Mouse (Mus musculus) heart, postnatal 4 days (tissue): ENCODE measurements around the gene Col13a1. TPM values are rescaled to one million over a fixed set of nuclear protein-coding genes. Genes with fewer than 3 reads are reported as not detected.

Source experiments
- DNase-seq: peaks from one replicate; pipeline ENCODE4 v3.0.0; 2021
- total RNA-seq, 2 experiments: library from RNA; stranded (reverse); gene quantifications; 2 replicates each; pipeline ENCODE4 v1.2.3; 2021

The Col13a1 gene
- total RNA-seq, 2 experiments from 2014 or later = 1.8 to 2.5 TPM

GRCm38 (mm10) chr10:61968003-61968553 lies 10.8 kb downstream of the Col13a1 start:
- DNase-seq = peak; percentile 22

DNA sequence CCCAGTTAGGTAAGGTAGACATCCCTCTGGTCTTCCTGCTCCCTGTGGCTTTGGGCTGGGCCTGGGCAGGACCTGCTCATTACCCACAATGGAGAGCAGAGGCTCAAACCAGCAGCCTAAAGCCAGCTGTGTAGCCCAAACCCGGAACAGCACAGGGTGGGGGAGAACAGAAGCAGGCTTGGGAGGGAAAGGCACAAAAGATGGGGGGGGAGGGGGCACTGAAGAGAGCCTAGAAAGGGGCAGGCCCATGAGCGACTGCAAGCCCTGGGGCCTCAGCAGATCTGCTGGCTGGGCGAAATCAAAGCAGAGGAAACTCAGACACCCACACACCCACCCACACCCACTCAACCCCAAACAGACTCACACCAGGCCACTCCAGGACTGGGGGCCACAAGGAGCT lies 11.7 kb downstream of the Col13a1 start:
- no peak for DNase-seq

DNA sequence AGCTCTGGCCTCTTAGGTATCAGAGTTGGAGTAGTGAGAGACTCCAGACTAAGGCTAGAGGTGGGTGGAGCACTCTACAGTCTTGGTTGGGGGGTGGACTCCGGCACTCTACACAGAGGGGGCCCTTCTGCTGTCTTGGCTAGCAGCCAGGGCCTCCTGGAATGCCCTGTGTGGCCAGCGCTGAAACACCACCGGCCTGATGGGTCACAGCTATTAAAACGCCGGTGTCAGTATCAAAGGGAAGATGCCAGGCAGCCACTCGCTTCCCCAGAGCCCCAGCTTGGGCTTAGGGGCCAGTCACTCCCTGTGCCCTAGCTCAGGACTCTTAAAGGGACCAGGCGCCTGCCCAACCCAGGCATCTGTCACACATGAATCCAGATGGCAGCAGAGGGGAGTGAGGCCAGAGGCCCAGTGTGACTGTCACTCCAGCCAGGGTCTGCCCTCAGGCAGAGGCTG lies 13.5 kb downstream of the Col13a1 start:
- DNase-seq = peak; percentile 25

- DNase-seq = peak; percentile 52
Observed at GRCm38 (mm10) chr10:61956718-61957117, 22.2 kb downstream of the Col13a1 start.

- DNase-seq = no peak
Observed at GRCm38 (mm10) chr10:61953916-61954315, 25.0 kb downstream of the Col13a1 start.

GRCm38 (mm10) chr10:61949542-61949941 lies 29.4 kb downstream of the Col13a1 start:
- no peak for DNase-seq

DNA sequence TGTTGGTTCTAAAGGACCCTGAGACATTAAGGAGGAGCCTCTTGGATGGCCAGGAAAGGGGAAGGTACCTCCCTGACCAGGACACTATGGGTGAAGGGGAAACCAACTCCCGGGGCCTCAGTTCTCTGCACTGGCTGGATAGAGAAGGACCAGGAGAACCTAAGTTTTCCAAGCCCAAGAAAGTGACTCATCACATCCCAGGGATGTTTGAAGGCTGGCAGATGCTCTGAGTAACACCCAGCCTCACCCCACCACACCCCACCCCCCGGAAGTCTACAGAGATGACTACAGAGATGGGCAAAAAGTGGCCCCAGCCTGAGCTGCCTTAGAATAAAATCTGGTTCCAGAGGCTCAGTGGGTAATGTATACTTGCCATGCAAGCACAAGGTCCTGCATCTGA lies 34.5 kb downstream of the Col13a1 start:
- no peak for DNase-seq

GRCm38 (mm10) chr10:61943480-61943879 lies 35.4 kb downstream of the Col13a1 start:
- DNase-seq = no peak

DNA sequence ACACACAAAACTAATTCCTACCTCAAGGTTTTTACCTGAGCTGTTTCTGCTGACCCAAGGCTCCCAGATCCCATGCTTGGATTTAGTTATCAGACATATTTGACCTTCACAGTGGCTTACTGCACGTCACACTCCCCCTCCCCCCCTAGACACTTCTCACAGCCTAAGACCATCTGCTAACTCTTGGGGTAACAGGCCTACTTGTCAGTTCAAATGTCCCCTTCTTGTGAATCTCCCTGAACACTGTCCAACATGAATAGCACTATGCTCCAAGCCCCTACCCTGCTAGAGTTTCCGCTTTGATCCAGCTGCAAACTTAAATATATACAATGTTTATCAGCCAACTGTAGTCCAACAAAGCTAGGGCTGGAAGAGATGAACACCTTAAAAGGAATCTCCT lies 36.2 kb downstream of the Col13a1 start:
- no peak for DNase-seq

DNA sequence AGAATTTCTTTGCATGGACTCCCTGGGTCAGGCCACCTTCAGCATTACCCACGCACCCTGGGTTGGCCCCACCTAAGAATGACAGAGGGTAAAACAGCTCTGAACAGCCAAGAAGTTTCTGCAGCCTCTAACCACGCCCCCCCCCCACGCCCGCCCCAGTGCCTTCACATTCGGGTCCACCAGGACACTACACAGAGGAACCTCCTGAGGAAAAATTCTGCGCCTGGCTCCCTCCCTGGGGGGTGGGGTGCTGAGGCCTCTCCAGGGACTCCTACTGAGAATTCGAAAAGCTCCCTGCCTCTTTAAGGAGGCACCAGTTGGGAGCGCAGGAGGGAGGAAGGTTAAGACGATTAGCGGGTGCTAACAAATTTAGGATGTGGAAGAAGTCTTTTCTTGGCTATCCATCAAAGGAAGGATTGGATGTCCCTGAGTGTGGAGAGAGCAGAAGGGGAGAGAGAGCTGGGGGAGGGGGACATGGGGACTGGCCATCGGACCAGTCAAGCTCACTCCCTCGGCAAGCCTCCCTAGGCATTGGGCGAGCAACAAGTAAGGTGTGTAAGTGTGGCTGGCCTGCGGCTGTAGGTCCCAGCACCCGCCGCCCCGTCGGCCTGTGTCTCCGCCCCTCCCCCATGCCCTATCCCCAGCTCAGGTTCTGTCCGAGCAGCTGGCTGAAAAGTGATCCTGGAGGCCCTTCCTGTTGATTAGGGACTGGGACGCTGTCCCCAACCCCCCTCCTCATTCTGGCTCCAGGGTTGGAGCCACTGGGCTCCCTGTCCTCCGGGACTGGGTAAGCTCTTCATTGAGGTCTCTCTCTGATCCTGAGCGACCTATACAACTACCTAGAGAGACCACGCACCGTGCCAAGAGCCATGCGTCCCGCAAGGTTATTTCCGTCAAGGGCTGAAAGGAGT lies 42.4 kb downstream of the Col13a1 start:
- DNase-seq = peak; percentile 53

DNA sequence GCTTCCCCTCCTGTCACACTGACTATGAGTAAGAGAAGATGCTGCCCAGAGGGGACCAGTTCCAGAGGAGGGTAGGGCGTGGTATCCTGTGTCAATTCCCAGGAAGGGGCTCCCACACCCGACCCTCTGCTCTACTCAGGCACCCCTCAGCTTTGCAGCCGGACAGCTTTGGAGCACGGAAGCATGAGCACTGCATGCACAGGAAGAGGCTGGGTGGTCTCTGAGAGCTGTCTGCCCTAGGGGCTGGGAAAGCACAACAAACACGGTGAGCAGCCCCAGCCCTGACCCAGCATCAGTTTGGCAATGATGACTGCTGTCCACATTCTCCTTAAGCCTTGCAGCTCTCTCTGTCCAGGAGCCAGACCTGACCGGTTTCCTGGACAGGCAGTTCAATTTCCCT lies 47.2 kb downstream of the Col13a1 start:
- no peak for DNase-seq

- DNase-seq = no peak
Observed at GRCm38 (mm10) chr10:61929901-61930300, 49.0 kb downstream of the Col13a1 start.

DNA sequence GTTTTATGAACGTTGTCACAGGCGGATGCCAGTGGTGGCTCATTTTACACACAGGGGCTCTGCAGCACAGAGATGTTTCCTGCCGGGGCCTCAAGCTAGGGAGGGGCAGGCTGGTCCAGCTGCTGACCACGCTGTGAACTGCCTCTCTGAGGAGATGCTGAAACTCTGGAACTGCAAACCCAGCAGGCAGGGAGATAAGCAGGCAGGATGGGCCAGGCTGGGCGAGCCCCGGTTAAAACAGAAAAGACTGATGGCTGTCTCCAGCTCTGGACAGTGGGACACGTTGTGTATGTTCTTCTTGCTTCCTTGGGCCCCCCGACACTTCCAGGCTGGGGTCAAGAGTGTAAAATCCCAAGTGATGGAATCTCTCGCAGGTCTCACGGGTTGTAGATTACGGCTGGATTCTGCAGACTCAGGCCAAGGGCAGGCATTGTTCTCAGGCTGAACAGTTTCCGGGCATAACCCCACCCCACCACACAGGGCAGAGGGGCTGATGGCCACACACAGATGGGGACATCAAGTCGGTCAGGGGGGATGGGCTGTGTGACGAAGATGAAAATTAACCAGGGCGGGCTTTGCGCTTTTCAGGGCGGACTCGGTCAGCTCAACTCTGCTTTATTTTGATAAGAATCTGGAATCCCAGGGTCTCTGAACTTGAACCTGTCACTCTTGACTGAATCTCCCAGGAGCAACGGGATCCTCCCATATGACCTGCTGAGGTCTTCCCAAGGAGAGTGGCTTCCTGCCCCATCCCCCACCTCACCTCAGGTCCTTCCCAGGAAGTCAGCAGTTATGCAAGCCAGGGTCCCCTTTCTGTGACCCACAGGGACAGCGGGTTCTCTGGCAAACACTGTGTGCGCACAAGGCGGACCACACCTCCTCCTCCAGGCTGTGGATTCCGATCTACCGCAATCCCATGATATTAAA lies 49.9 kb downstream of the Col13a1 start:
- DNase-seq = peak; percentile 45

DNA sequence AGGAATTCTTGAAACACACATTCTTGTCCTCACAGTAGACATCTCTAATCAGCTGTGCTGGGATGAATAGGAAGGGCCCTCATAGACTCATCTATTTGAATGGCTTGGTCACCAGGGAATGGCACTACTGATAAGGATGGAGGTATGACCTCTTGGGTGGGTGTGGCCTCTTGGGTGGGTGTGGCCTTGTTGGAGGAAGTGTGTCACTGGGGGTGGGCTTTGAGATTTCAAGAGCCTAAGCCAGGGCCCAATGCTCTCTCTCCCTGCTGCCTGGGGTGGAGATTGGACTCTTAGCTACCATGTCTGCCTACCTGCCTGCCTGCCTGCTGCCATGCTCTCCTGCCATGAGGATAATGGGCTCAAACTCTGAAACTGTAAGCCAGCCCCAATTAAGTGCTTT lies 53.2 kb downstream of the Col13a1 start:
- no peak for DNase-seq

GRCm38 (mm10) chr10:61920655-61921365 lies 58.1 kb downstream of the Col13a1 start:
- DNase-seq = peak; percentile 66

- DNase-seq = peak; percentile 51
Observed at GRCm38 (mm10) chr10:61919924-61920654, 58.8 kb downstream of the Col13a1 start.

DNA sequence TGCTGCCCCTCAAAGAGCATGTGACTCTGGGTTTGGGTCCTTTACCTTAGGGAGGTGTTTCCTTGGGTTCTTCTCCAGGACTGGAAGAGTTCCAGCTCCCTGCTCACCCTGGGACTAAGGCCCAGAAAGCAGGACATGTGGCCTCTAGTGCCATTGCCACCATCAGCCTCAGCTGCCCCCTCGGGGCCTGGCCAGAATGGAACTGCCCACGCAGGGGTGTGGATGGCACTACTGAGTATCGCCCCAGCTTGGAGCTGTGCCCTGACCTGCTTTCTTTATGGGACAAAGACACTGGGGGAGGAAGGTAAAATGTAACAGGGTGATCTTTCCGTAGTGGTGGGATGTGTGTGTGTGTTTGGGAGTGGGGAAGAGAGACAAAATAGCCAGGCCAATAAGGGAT lies 59.4 kb downstream of the Col13a1 start:
- DNase-seq = no peak

GRCm38 (mm10) chr10:61917066-61917465 lies 61.8 kb downstream of the Col13a1 start:
- no peak for DNase-seq

DNA sequence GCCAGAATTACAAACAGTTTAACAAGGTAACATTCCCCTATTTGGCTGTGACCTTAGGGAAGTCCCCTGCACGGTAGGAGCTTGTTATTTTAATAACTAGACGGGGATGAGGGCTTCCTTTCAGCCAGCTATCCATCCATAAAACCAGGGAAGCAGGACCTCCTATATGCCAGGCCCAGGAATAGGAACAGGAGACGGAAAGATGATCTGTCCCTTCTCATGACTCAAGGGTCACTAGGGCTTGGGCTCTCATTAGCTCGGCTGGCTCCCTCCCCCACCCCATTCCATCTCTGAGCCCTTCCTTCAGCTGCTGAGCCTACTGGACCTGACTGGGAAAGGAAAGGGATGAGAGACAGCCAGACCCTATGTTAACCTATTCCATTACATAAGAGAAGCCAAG lies 67.1 kb downstream of the Col13a1 start:
- no peak for DNase-seq

GRCm38 (mm10) chr10:61909004-61909403 lies 69.9 kb downstream of the Col13a1 start:
- DNase-seq = no peak

DNA sequence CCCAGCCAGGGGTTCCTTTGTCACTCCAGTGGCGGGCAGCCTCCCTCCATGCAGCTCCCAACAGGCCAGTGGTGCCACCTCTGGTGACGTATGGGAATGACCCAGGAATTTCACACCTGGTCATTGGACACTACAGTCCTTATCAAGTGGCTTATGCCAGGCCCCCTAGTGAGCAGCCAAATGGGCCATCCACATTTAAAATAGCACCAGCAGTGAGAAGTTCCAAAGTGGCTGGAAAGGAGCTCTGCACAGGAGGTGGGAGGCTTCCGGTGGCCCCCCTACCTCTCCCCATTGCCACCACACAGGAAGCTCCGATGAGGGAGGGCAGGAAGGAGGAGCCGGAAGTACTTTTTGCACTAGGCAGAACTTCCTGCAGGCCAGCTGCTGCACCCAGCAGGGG lies 72.7 kb downstream of the Col13a1 start:
- DNase-seq = peak; percentile 83
